Mouse (Mus musculus): ENCODE data around the gene Brms1. TPM values are rescaled to one million over a fixed set of nuclear protein-coding genes. Genes with fewer than 3 reads are reported as not detected.
A peak's percentile ranks its signal among the peaks of the same experiment; 100 is the strongest.

The Brms1 gene
- total RNA-seq, 2 experiments from 2014 or later, result 18.3 to 19.6 TPM

DNA sequence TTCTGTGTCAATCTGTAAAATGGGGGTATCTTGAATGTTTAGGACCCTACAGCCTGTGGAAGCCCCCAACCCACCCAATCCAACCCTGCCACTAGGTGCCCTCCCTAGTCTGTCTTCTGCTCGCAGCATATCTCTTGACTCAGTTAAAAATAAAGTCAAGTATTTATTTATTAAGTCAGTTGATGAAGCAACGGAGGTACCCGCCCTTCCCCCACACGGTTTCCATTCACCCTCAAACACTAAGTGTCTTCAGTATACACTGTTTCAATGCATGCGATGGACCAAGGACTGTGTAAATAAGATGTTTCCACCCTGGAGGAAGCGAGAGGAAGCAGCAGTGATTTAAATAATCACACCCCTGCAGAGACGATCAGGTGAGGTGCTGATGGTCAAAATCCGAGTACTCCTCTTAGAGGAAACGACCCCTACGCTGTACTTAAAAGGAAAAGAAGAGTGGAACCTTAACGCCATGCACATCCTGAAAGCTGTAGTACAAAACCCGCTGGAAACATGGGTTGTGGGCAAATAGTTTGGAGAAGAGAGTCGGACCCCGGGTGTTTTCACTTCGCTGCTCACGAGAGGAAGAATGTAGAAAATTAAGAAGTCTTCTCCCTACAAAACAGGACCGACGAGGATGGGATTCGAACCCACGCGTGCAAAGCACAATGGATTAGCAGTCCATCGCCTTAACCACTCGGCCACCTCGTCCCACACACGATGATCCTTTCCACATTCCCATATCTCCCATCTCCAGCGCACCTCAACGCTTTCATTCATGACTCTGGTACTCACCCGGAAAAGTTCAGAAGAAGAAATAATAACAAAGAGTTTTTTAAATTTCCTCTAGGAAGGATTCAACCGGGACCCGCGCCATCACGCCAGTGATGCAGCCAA, 3.2 kb upstream of the Brms1 start:
- DNase-seq (ENCODE audit: low spot score in 2 of 2), result peak; percentile 63 to 74

DNA sequence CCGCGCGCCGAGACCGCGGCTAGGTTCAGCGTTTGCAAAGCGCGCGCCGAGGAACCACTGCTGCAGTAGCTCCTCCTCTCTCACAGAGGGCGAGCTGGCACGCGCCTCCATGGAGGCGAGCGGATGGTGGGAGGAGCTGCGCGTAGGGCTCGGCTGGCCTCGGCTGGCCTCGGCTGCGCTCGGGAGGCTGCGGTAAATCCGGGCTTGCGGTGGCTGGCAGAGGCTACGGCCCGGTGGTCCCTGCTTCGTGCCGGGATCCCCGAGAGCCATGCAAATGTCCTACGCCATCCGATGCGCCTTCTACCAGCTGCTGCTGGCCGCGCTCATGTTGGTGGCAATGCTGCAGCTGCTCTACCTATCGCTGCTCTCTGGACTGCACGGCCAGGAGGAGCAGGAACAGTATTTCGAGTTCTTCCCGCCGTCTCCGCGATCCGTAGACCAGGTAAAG, 2.4 kb upstream of the Brms1 start, which contains the start of the genes B4gat1 and AC124502.3:
Gene B4gat1, plus strand, starts transcription at position 118 of the 448 bp plus-strand sequence.
Gene AC124502.3, plus strand, starts transcription at position 183 of the 448 bp plus-strand sequence.
- DNase-seq (ENCODE audit: low spot score in 2 of 2), result peak; percentile 85 to 91

DNA sequence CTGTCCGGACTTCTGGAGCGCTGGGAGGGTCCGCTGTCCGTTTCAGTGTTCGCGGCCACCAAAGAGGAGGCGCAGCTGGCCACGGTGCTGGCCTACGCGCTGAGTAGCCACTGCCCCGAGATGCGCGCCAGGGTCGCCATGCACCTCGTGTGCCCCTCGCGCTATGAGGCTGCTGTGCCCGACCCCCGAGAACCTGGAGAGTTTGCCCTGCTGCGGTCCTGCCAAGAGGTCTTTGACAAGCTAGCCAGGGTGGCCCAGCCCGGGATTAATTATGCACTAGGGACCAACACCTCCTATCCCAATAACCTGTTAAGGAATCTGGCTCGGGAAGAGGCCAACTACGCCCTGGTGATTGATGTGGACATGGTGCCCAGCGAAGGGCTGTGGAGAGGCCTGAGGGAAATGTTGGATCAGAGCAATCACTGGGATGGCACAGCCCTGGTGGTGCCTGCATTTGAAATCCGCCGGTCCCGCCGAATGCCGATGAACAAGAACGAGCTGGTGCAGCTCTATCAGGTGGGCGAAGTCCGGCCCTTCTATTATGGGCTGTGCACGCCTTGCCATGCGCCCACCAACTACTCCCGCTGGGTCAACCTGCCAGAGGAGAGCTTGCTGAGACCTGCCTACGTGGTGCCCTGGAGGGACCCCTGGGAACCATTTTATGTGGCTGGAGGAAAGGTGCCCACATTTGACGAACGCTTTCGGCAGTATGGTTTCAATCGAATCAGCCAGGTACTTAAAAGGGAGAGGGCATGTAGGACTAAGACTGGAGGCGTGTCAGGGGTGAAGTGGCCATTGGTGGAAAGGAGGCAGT, 1.6 kb upstream of the Brms1 start:
- DNase-seq (ENCODE audit: low spot score in 2 of 2), result no peak

DNA sequence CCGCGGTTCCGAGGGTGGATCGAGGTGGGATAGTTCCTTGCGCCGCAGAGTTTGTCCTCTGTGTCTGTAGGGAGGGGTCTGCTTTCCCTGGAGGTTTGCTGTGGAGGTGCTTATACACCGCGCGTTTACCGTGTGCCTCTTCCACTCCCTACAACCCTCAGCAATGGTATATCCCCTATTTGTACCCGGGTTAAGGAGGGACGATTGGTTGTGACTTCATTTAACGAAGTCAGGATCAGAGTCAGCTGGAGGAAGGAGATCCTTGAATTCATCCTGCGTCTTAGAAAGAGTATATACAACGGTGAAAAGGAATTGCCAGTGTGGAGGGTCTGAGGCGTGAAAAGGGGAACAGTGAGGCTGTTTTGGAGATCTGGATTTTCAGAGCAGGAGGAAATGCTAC, 434 bp downstream of the Brms1 start:
- no peak for DNase-seq (ENCODE audit: low spot score in 2 of 2)

DNA sequence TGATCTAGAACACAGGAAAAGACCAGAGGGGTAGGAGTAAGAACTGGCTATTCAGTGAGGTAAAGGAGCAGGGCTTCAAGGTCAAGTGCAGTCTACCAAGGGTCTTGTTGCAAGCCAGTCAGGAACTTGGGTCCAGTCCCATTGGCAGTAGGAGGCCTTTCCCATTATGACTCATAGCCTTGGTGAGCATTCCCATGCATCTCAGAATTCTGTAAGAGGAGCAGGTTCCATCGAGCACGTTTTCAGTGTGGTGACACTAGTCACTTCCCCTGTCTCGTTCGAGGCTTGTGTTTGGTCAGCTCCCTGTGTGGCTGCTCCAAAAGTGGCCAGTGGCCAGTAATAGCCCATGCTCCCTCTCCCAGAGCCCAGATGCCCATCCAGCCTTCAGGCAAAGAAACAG, 4.4 kb downstream of the Brms1 start:
- no peak for DNase-seq (ENCODE audit: low spot score in 2 of 2)

DNA sequence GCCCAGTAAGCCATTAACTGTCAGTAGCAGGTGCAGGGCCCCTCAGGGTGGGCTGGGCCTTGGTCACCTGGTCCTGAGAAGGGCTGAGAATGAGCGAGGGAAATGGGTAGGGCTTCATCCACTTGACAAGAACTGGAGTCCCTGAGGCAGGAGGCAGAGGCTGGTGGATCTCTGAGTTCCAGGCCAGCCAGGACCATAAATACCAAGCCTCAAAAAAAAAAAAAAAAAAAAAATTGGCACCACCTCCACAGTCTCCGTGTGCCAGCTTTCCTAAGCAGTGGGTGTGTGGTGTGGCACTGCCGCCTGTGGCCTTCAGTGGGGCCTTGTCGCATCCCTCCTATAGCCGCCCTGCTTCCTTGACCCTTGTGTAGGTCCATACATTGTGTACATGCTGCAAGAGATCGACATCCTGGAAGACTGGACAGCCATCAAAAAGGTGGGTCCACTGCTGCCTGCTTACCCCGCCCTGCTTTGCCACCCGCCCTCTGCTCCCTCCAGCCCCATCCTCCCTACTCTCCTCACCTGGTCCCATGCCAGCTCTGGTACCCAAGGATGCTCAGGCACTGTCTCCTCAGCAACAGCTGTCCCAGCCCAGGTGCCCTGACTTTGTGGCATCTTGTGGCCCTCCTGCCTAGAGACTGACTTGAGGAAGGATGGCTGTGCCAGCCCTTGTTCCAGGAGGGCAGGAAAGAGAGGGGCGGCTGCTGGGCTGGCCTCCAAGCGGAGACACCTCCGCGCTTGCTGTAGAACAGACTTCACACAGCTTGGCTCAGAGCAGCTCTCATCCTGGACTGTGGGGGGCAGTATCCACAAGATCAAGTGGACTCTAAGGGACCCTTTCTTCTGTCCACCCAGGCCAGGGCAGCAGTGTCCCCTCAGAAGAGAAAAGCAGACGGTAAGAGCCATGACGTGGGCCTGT, 7.2 kb downstream of the Brms1 start:
- no peak for DNase-seq (ENCODE audit: low spot score in 2 of 2)

DNA sequence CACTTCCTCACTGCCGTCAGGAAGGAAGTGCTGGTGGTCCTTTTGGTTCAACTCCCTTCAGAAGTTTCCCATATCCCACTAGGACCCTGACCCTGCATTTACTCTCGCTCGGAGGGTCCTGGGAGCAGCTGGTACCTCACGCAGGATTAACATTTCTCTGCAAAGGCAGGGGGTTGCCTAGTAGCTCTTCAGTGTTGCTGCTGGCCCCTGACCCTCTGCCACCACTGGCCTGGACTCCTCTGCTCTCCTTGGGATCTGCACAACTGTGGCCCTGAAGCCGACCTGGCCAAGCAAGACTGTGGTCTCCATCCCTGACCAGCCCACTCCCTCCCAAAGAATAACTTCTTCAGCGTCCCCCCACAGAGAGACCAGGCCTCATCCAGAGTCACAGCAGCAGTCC, 8.2 kb downstream of the Brms1 start:
- no peak for DNase-seq (ENCODE audit: low spot score in 2 of 2)

DNA sequence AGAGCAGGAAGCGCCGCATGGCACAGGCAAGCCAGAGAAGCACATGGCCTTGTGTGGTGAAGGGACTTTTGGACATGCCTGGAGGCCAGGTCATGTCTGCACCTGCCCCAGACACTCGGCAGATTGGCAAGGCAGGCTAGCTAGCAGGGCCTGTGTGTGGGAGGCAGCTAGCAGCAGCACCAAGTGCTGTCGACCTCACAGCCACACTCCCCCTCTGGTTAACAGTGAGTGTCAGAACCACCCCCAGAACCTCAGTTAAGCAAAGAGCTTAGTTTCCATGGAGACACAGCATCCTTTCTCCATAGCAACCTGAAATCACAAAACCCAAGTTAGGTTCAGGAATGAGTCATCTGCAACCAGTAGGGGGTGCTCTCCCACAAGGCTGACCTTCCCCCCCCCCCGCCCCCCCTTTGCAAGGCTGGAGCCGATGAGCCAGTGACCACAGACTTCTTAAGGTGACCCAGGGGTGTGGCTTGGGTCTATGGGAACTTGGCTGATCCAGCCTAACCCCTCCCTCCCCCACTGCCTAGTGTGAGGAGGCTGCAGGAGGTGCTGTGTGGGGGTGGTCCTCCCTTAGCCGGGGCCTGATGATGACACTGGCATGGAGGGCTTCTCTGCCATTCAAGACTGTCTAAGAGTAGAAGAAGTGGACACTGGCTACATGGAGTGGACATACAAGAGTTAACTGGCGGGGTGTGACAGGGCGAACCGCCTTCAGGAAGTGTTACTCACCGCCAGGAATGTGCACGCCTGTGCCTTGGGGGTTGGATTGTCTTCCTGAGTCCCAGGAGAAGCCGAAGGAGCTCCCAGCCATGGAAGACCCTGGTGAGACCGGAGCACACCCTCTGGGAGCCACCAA, 9.1 kb downstream of the Brms1 start, which contains the start of gene Rin1:
Gene Rin1, plus strand, starts transcription at position 435 of the 859 bp plus-strand sequence.
- DNase-seq (ENCODE audit: low spot score in 2 of 2), result no peak

DNA sequence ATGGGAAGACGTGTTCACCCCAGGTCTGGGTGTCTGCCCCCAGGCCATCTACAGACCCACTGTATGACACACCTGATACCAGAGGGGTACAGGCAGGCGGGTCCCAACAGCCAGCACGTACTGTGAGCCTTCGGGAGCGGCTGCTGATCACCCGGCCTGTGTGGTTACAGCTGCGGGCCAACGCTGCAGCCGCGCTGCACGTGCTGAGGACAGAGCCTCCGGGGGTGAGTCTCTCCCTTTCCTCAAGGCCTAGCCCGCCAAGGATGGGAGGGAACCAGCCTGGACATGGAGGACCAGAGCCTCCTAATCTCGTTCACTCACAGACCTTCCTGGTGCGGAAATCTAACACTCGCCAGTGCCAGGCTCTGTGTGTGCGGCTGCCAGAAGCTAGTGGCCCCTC, 9.9 kb downstream of the Brms1 start:
- no peak for DNase-seq (ENCODE audit: low spot score in 2 of 2)

DNA sequence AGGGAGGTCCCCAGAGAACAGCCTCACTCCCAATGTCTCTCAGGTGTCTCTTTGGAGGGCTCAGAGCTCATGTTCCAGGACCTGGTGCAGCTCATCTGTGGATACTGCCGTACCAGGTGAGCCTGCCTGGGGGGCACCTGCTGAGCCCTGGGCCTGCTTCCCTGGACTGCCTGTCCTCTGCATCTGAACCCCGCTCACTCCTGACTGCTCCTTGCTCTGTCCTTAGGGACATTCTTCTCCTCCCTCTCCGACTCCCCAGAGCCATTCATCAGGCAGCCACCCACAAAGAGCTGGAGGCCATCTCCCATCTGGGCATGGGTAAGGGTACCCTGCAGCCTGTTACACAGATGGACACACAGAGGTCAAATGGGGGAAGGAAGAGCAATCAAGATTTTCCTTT, 10.4 kb downstream of the Brms1 start:
- DNase-seq (ENCODE audit: low spot score in 2 of 2), result no peak

DNA sequence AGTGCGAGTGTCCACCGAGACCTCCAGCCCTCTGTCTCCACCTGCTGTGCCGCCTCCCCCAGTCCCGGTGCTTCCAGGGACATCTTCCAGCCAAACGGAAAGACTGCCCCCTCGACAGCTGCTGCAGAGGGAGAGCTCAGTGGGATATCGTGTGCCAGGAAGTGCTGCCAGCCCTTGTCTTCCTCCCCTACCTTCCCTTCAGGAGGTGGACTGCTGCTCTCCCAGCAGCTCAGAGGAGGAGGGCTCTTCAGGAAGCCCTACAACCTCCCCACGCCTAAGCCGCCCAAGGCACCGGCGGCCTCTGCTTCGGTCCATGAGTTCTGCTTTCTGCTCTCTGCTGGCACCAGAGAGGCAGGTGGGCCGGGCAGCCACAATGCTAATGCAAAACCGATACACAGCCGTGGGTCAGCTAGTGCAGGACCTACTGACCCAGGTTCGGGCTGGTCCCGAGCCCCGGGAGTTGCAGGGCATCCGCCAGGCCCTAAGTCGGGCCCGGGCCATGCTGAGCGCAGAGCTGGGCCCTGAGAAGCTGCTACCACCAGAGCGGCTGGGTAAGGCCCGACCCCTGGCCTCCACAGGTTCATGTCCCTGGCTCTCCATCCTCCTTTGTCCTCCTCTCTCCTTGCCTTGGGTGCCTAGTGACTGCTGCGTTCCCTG, 11.1 kb downstream of the Brms1 start:
- DNase-seq (ENCODE audit: low spot score in 2 of 2), result no peak

DNA sequence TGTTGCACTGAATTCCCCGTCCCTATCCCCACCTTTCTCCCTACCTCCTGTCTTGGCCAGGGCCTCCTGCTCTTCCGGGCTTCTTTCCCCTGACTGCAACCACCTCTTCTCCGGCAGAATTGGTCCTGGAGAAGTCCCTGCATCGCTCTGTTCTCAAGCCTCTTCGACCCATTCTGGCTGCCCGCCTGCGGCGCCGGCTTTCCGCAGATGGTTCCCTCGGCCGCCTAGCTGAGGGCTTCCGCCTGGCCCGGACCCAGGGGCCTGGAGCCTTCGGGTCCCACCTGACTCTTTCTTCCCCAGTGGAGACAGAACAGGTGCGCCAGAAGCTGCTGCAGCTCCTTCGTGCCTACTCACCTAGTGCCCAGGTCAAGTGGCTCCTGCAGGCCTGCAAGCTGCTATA, 11.7 kb downstream of the Brms1 start:
- DNase-seq (ENCODE audit: low spot score in 2 of 2), result no peak

DNA sequence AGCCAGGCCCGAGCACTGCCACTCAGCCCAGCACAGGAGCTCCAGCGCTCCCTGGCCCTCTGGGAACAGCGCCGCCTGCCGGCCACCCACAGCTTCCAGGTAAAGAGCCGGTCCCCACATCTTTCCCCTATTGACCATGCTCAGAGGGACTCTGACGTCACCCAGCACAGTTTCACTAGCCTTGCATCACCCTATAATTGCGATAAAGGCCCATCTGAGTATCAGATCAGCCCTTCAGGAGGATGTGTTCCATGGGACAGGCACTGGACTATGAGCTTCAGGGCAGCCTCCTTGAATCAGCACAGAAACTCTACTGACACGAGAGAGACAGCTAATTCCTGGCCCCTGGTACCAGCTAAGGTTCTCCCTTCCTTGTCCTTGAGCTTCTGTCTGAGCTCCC, 12.8 kb downstream of the Brms1 start:
- DNase-seq (ENCODE audit: low spot score in 2 of 2), result peak in 1 of 2 experiments; percentile 67

DNA sequence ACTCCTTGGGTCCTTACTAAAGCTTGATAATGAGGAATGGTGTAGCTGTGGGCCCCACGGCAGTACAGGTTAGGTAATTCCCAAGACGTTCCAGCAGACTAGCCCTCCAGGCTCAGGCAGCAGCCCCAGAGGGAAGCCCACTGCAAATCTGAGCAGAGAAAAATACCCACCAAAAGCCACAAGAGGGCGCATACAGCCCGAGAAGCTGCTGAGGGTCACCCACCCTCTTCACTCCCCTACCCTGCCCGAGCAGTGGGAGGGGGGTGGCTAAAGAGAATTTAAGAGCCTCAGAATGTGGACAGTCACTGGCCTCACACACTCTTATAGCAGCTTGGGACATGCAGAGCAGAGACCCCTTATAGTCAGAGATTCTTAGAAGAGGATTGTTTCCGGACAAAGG, 15.1 kb downstream of the Brms1 start:
- no peak for DNase-seq (ENCODE audit: low spot score in 2 of 2)

DNA sequence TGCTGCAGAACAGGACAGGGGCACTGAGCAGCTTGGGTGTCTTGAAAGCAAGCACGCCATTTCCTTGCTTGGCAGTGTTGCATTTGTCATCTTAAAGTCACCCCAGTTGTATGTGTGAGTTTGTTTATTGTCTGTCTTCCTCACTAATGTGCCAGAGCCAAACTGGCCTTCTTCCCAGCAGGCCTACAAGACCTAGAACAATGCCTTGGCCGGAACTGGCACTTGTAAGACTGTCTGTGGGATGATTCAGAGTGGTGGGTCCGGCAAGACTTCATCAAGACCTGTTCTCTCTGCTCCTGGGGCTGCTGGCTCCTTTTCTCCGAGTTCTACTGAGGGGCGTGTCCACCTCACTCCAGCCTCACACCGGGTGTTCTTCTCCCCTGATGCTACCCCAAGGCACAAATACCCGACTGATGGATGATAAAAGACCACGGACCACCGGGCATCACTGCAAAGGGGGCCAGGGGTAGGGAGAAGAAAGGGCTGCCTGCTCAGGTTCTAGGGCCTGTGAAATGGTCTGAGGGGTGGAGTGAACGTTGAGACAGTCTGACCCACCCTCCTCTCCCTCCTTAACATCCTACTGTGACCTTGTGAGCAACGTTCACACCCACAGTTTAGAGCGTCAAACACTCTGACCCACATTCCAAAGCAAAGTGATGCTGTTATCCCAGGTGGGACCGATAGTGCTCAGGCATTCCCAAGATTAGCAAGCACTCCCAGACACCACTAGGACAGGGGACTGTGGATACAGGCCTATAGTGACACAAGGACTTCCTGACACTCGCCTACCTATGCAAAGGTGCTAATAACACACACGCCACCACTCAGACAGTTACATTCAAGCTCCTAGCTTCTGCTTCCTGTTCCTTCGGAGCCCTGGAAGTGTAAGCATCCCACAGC, 17.0 kb downstream of the Brms1 start:
- DNase-seq (ENCODE audit: low spot score in 2 of 2), result no peak

DNA sequence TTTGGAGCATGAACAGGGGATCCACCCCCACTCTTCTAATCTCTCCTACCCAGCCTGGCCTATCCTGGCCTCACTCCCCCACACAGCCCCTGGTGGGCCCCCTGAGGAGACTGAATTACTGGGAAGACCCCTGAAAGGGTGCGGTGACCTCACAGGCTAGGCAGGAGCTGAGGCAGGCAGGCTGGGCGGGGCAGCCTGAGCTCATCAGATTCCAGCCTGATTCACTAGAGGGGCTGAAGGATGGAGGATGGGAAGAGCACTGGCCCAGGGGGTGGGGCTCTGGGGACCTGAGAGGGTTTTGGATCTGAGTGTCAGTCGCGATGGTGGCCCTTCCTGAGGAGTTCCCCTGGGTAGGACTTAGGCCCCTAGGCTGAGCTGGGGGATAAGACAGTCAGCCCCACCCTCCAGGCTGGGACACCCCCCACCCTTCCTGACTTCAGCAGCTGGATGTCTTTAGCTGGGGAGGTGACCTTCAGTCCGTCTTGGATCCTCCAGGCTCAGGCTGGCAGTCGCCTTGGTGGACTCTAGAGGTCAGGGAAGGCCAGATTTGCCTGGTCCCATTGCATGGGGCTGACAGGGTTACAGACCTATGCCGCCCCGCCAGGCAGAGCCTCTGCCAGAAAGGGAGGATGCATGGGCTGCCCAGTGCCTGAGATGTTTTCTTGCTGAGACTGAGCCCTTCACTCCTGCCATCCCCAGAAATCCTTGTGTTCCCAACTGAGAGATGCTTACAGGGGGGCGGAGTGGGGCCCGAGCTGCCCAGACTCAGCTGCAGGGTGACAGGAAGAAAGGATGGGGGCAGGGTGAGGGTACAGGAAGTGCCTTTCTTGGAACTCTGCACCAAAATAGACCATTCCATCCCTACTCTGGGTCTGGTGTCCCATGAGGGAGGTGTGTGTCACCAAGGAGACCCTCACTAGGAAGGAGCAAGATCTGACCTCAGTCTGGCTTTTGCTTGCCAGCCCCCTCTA, 17.9 kb downstream of the Brms1 start:
- no peak for DNase-seq (ENCODE audit: low spot score in 2 of 2)
